Mouse (Mus musculus): ENCODE measurements around the gene Anapc13.

- no peak for TF ChIP-seq CTCF (IDR thresholded peaks at IDR 0.05; ENCODE audit: low read depth)
- TF ChIP-seq EP300 (optimal IDR thresholded peaks at IDR 0.05) = no peak
These were observed 48.6 kb upstream of the Anapc13 start for GRCm38 (mm10) chr9:102577480-102577879.

Measured in stomach, postnatal 0 days (tissue).